Mouse (Mus musculus) limb, embryonic 14.5 days (tissue): ENCODE results near the gene 4931406C07Rik. TPM values are rescaled to one million over a fixed set of nuclear protein-coding genes. Genes with fewer than 3 reads are reported as not detected.

Experiments used
- ATAC-seq: fragments of 200-750 bp; cut with Nextera tagmentation; 2 replicates; pipeline ENCODE4 v1.8.0; 2017; ENCODE audit warnings: low read depth, moderate number of reproducible peaks, moderate TSS enrichment; ENCODE audit not compliant: low FRiP score
- DNase-seq: peaks from one replicate; pipeline ENCODE4 v3.0.0-alpha.2; 2015; ENCODE audit warnings: low spot score
- H3K27ac ChIP-seq: fragments of 300-500 bp; sonication (generic); replicated peaks from 2 replicates; pipeline ENCODE4 v1.5.1; 2014; ENCODE audit warnings: low read depth, mild to moderate bottlenecking, low read length, moderate library complexity, mixed read lengths
- H3K27me3 ChIP-seq: fragments of 300-500 bp; sonication (generic); 2 replicates; pipeline ENCODE4 v1.6.1; 2014; ENCODE audit warnings: low read length, mixed read lengths; ENCODE audit not compliant: control insufficient read depth, insufficient read depth
- H3K36me3 ChIP-seq: fragments of 300-500 bp; sonication (generic); 2 replicates; pipeline ENCODE4 v1.6.1; 2014; ENCODE audit warnings: mild to moderate bottlenecking, low read length, moderate library complexity, mixed read lengths; ENCODE audit not compliant: control insufficient read depth, insufficient read depth
- H3K4me1 ChIP-seq: fragments of 300-500 bp; sonication (generic); 2 replicates; pipeline ENCODE4 v1.6.1; 2014; ENCODE audit warnings: antibody characterized with exemption, low read length, mixed read lengths; ENCODE audit not compliant: control insufficient read depth, insufficient read depth
- H3K4me2 ChIP-seq: fragments of 300-500 bp; sonication (generic); replicated peaks from 2 replicates; pipeline ENCODE4 v1.6.1; 2014; ENCODE audit warnings: low read depth, mild to moderate bottlenecking, low read length, moderate library complexity; ENCODE audit not compliant: severe bottlenecking
- H3K4me3 ChIP-seq: fragments of 300-500 bp; sonication (generic); replicated peaks from 2 replicates; pipeline ENCODE4 v1.5.1; 2014; ENCODE audit warnings: low read length
- H3K9ac ChIP-seq: fragments of 300-500 bp; sonication (generic); 2 replicates; pipeline ENCODE4 v1.6.1; 2014; ENCODE audit warnings: mild to moderate bottlenecking, low read depth, low read length, moderate library complexity; ENCODE audit not compliant: severe bottlenecking
- H3K9me3 ChIP-seq: fragments of 300-500 bp; sonication (generic); 2 replicates; pipeline ENCODE4 v1.6.1; 2016; ENCODE audit warnings: low read length; ENCODE audit not compliant: control insufficient read depth
- POLR2A ChIP-seq: fragments of 200-500 bp; IDR thresholded peaks from 2 replicates; pipeline ENCODE4 v1.8.0; 2012; ENCODE audit warnings: inconsistent platforms, mild to moderate bottlenecking, moderate library complexity, borderline replicate concordance; ENCODE audit not compliant: insufficient read depth, insufficient read length; ENCODE audit errors: extremely low read depth
- WGBS: fragments of 180-500 bp; shearing (Covaris S2); extraction: QIAGEN DNeasy Blood & Tissue Kit; methylation state at CpG from one replicate; pipeline ENCODE4 v1.1.7; 2014; 5-methylcytosine and 5-hydroxymethylcytosine counted together
- polyA plus RNA-seq, 2 experiments: library from polyadenylated mRNA; depleted of rRNA in 1 of 2; stranded (reverse) in 1 of 2; unstranded in 1 of 2; fragments of >200 nt; fragmentation: Nextera tagmentation in 1 of 2; extraction: Ambion mirVana in 1 of 2; gene quantifications; 2 replicates each; pipeline versions ENCODE4 v1.2.1 to v1.2.3; 2012 to 2014

4931406C07Rik gene
- polyA plus RNA-seq, 2 experiments = 9.5 to 22.9 TPM

DNA sequence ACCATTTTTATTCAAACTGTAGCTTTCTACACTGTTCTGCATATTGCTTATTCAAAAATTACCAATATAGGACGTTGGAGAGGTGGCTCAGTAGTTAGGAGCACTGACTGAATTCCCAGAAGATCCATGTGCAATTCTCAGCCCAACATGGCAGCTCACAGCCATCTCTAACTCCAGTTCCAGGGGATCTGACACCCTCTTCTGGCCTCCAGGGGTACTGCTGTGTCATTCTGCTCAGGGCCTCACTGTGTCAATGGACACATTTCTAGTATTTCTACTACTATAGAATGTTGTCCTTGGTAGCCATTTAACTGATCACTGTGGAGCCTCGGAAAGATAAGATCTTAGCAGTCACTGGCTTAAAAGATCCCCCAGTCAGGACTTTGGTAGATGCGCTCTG lies 20.8 kb downstream of the 4931406C07Rik start:
- Histone ChIP-seq H3K4me1 (peaks cover 4% of the 10 kb centered on the region), H3K27me3 (no peaks in the 10 kb centered on the region), H3K9me3 (no peaks in the 10 kb centered on the region), H3K9ac (no peak overlapping the region), H3K36me3 (0 out of 2 replicates have a peak, but pooled peaks cover under 1% of the 10 kb centered on the region), H3K4me3 (no peak overlapping the region), H3K4me2 (no peak overlapping the region), H3K27ac (no peak overlapping the region)
- DNase-seq (no peak), ATAC-seq (no peak)
- TF ChIP-seq POLR2A = no peak
- WGBS = 70% methylated on average over 3 of the region's 3 CpGs

- Histone ChIP-seq H3K27me3 (no peaks in the 10 kb centered on the region), H3K4me3 (peak overlapping the region; percentile 94), H3K4me2 (peak overlapping the region; percentile 60), H3K9me3 (no peaks in the 10 kb centered on the region), H3K27ac (peak overlapping the region; percentile 63; the same call in 1 of the 2 replicates), H3K36me3 (peaks cover 11% of the 10 kb centered on the region), H3K4me1 (peaks cover 12% of the 10 kb centered on the region), H3K9ac (peak overlapping the region; percentile 98)
- DNase-seq (no peak), ATAC-seq (no peak)
- no peak for TF ChIP-seq POLR2A
- 50% methylated on average over 5 of the region's 5 CpGs for WGBS
Measured at GRCm38 (mm10) chr9:15280491-15280879, 25.8 kb downstream of the 4931406C07Rik start.

DNA sequence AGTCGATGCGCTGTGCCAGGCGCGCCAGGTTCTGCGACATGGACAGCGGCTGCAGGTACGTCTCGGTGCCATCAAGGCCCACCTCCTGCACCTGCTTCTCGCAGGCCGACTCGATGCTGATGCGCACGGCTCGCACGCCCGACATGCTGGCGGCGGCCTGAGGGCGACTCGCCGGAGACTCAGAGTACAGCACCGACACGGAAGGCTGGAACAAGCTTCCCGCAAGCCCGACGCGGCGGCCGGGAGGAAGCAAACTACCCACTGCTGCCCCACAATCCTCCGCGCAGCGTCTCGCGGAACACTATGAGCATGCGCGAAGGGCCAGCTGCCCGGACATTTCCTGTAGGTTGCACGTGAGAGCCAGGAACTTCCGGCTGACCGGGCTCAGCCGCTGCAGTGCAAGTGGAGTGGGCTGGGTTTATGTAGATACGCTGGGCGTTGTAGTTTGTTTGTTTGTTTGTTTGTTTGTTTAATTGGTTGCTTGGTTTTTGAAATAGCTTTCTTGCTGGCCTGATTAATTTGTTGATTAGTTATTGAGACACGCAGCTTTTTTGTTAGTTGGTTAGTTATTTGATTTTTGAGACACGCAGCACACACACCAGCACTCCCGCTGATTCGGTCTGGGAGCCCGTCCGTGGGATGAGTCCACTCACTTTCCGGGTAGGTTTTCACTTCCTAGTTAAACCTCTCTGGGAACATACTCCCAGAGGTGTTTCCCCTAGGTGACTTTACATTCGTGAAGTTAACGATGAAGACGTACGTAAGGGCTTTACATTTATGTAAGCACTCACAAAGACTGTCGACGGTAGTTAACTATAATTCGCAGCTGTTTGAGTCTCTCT lies 26.4 kb downstream of the 4931406C07Rik start, which contains the start of gene Med17:
Med17 (minus strand) TSS at position 283 of the 842 bp plus-strand sequence.
- WGBS = under 1% methylated on average over 49 of the region's 57 CpGs
- H3K4me3 ChIP-seq = peak within 1 kb of the TSS; percentile 94
- DNase-seq (peak; percentile 96), ATAC-seq (peak; percentile 98)
- peak within 1 kb of the TSS; percentile 98 for H3K9ac ChIP-seq
- no peaks in the 10 kb centered on the region for H3K9me3 ChIP-seq
- H3K4me2 ChIP-seq = peak within 1 kb of the TSS; percentile 60
- peak within 1 kb of the TSS; percentile 86 for H3K27ac ChIP-seq
- H3K36me3 ChIP-seq = peaks cover 18% of the 10 kb centered on the region
- H3K27me3 ChIP-seq = no peaks in the 10 kb centered on the region
- H3K4me1 ChIP-seq = peaks cover 12% of the 10 kb centered on the region
- TF ChIP-seq POLR2A = peak; percentile 80; the same call in 1 of the 2 replicates

- peak overlapping the region; percentile 60 for H3K4me2 ChIP-seq
- WGBS = 8% methylated on average over 19 of the region's 19 CpGs
- no peaks in the 10 kb centered on the region for H3K27me3 ChIP-seq
- peaks cover 24% of the 10 kb centered on the region for H3K36me3 ChIP-seq
- DNase-seq (no peak), ATAC-seq (no peak; the same call in 1 of the 2 replicates)
- peak overlapping the region; percentile 98 for H3K9ac ChIP-seq
- H3K27ac ChIP-seq = peak overlapping the region; percentile 86
- peak overlapping the region; percentile 94 for H3K4me3 ChIP-seq
- peaks cover 12% of the 10 kb centered on the region for H3K4me1 ChIP-seq
- H3K9me3 ChIP-seq = no peaks in the 10 kb centered on the region
- TF ChIP-seq POLR2A = no peak
Measured at GRCm38 (mm10) chr9:15279139-15279648, 27.1 kb downstream of the 4931406C07Rik start.

DNA sequence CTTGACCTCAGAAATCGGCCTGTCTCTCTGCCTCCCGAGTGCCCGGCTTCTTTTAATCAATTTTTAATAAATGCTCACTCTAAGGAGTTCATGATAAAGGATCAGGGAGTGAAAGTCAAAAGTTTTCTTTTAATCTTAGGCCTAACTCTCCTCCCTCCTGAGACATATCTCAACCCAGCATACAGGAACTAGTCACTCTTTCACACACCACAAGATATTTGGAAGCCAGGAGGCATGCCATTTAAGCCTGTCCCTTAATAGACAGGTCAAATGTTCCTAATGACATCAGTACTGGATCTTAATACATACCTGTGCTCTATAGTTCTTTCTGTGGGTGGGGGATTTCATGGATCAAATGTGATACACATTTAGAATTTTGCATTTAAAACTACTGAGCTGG lies 27.9 kb downstream of the 4931406C07Rik start:
- no peak overlapping the region for H3K9ac ChIP-seq
- H3K9me3 ChIP-seq = no peaks in the 10 kb centered on the region
- peaks cover 33% of the 10 kb centered on the region for H3K36me3 ChIP-seq
- no peak overlapping the region for H3K4me2 ChIP-seq
- no peaks in the 10 kb centered on the region for H3K27me3 ChIP-seq
- no peak overlapping the region for H3K27ac ChIP-seq
- H3K4me3 ChIP-seq = no peak overlapping the region
- WGBS = 96% methylated on average over 3 of the region's 3 CpGs
- H3K4me1 ChIP-seq = peaks cover 12% of the 10 kb centered on the region
- TF ChIP-seq POLR2A = no peak
- ATAC-seq (no peak), DNase-seq (no peak)
